Mouse (Mus musculus) right cerebral cortex, adult 2 months (tissue): ENCODE results near the gene Mdga2.

Experiments used
- DNase-seq, 2 experiments: peaks; one replicate each; pipeline ENCODE4 v3.0.0; 2021 to 2022; ENCODE audit warnings: low spot score in 2 of 2

The Mdga2 gene

DNA sequence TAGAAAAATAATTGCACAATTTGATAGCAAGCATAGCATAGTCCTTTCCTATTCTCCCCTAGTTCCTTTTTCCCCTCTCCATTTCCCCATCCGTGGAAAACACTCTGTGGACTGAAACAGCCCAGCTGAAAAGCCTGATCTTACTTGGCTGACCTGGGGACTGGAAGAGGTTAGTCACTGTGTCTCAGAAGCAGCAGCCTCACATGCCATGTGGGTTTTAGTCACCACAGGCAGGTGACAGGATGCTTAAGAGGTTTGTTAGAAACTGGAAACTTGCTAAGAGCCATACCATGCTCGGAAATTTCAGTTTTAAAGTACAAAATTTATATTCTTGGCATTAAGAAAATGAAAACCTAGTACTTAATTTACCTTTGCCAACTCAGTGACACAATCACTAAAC is 514.9 kb downstream of the Mdga2 start:
- DNase-seq: no peak

DNA sequence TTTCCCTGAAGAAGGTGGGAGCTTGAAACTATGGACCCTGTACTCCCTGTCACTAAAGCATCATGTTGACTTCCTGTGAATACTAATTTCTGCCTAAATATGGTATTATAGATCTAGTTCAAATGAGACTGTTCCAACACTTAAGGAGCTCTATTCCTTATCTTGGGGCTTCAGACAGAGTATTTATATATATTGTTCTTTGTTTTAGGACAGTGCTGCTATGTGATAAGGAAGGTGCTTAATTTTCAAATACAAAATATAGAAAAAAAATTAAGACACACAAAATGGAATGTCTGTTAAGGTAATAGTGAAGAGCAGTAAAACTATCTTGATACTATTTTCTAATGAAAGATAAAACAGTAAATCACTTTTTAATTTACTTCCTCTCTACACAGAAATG is 517.3 kb downstream of the Mdga2 start:
- no peak for DNase-seq

DNA sequence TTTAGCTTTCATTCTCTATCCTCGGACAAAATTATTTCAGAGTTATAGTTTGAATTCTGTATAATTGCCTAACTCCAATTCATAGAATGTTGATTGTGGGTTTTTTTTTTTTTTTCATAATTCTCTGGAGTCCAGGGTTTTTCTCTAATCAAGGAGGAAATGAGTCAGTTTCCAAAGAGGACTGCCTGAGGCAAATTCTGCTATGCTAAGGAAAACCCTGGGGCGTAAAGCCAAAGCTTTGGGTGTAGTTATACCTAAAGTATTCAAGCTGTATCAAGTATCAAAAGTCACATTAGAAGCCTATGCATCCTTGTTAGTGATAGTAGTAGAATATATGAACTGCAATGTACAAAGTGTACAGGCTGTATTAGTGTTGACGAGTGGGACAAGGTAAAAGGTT is 519.6 kb downstream of the Mdga2 start:
- DNase-seq: no peak

DNA sequence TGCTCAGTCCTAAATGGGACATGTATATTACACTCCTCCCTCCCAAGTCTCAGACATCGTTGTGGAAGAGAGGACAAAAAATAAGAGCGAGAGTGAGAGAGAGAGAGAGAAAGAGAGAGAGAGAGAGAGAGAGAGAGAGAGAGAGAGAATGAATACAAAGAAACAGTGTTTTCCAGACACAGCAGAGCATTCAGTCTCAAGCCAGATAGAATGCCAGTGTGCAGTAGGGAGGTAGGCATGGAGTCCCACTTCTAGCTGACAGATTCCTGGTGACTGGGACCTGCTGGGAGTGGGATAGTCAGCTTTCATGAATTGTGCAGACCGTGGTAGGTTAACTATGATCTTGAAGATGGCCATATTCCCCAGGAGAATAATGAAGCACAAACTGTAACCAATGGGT is 542.8 kb downstream of the Mdga2 start:
- DNase-seq: no peak

DNA sequence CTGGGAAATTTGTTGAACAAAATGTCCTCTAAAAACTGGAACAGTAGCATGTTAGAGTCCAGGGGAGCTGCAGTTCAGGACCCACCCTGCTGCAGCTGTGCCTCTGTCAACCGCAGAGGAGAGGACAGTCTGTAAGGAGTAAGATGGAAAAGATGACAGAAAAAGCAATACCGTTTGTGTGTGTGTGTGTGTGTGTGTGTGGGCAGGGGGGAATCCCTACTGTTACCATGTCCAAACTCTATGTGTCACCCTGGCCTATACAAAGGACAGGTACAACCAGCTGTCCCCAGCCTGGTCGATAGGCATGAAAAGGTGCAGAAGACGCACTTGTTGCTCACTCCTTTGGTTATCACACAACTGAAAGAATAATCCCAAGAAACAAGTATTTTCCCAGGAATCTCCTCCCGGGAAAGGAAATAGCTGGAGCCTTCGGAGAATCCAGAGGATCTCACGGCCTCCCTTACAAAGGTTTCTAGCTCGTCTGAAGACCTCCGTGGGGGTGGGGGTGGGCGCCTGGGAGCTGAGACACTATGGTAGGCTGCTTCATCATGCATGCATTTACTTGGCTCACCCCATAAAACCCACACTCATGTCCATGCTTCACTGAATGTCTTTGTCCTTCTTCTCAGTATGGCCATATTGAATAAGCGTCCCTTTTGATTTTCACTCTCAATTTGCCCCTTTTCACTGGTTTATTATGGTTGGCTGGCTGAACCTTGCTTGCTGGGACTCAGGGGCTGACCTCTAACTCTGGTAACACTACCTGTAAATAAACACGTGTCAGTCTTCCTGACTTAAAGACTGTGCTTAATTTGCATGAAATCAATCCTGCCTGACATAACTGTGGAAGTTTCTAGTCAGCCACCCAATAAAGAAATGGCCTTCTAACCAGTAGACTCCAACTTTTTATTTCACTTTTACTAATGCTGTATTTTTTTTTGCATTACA is 573.5 kb downstream of the Mdga2 start:
- DNase-seq: no peak

DNA sequence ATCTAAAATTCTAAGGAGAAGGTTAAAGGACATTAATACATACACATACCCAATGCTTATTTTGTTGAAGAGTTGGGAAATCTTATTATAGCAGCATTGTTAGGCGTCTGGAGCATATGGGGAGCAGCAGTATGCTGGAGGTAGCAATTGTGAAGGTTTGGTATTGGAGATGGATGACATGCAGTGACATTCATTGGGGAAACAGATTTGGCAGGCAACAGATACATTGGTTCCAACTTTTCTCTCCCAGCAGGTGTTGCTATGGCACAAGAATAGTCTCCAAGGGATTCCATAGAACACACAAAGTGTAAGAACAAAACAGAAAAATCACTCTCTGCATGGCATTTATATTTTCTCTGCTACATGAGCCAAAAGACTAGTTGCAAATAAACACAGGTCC is 581.9 kb downstream of the Mdga2 start:
- DNase-seq: peak in 1 of 2 experiments; percentile 28

DNA sequence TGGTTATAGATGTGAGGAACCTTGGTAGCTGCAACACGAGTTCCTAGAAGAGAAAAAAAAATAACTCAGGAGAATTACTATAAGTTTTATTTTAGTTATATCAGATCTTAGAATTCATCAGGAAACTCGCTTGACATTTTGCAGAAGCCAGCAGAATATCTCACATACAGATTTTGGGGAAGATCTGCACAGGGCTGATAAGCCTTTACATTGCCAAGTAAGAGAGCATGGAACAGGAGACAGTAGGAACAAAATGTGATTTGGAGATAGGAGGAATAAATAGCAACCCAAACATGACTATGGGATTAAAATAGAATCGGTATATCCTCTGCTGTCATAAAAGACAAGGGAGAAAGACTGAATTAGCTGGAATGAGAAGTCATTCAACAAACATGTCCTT is 602.4 kb downstream of the Mdga2 start:
- no peak for DNase-seq

DNA sequence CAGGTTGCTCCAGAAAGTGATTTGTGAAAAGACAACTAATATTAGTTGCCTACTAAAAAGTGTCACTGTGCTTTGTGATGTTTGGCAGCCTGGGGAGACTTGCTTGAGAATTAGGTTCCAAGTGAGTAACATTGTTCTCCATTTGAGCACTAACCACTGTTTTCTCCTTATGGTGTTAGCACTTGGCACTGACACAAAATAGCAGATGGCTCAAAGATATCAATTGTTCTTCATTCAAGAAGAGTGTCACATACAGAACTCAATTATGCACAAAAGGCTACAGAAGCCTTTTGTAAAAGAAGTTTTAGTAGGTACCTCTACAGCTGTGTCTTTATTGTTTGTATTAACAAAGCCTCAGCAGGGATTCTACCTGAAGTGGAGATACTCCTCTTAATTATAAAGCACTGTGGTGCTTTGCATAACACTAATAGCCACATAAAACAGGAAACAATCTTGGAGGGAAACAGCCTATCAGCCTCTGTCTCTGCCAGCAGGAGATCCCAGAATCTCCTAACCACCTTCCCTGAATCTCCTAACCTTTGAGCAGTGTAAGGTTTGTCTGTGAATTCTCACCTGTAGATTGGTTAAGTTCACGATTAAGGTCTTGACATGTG is 630.6 kb downstream of the Mdga2 start:
- no peak for DNase-seq

DNA sequence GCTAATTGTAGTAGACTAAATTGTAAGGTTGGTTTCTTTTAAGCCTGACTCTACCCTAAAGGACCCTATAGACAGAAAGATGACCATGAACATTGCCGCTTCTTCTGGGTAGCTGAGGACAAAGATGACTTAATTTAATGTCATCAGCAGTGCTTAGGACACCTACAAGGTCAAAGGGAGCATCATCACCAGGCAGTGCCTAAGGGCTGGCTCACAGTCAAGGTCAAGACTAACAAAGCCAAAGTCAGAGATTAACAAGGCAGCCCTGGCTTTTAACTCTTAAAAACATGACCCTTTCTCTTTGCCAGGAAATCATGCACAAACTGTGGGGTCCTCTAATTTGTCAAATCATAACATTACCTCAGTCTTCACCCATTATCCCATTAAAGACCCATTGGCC is 657.0 kb downstream of the Mdga2 start:
- DNase-seq: no peak

DNA sequence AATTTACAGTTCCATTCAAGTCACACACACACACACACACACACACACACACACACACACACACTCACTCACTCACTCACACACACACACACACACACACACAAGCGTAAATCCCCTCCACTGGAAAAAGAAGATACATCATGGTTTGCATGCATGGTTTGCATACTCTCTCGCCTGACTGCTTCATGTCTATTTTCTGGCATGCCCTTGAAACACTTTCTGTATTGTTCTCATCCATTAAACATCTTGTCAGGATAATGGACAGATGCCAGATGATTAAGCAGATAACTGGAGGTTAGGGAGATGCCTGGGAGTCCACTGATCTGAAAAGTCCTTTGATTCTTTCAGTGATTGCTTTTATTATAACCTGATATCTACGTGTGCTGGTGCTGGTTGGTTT is 665.5 kb downstream of the Mdga2 start:
- no peak for DNase-seq

DNA sequence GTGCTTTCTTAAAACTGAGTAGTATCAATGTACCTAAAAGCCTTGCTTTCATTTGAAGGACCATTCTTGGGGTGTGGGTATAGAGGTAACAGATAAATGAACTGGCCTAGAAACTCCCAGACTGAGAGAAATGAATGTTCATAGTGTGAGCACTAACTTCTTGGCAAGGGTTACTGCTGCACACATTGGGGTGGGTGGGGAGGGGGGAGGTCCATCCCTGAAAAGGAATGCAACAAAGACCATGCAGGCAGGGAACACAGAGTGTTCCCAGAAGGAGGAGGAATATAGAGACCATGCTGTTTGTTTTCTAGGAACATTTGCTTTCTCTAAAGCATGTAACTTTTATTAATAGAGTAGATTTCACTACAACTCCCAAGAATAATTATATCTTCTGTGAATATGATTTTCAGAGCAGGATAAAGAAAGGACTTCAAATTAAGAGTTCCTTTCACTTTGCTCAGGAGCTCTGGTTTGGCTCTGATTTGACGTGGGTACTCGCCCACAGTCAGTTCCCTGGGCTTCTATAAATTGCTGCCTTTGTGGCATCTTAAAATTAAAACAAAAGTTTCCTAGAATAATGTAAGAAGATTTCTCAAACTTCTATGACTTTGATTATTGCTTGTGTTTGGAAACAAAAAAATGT is 666.0 kb downstream of the Mdga2 start:
- DNase-seq: peak; percentile 16 to 22

DNA sequence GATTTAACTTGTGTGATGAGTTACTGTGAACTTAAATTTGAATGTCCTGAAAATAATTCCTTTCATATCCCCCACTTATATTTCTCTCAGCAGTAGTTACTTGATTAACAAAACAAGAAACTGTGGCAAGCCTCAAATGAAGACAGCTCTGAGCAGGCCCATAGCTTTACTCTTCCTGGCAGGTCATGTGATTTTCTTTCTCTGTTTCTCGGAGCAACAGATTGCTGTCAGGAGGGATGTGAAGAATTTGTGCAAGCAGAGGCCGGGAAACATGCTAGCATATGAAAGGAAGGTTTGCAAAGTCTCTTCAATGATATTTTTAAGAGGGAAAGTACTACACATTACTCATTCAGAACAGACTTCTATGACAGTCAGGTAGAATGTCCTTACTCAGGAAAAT is 697.4 kb downstream of the Mdga2 start:
- no peak for DNase-seq

DNA sequence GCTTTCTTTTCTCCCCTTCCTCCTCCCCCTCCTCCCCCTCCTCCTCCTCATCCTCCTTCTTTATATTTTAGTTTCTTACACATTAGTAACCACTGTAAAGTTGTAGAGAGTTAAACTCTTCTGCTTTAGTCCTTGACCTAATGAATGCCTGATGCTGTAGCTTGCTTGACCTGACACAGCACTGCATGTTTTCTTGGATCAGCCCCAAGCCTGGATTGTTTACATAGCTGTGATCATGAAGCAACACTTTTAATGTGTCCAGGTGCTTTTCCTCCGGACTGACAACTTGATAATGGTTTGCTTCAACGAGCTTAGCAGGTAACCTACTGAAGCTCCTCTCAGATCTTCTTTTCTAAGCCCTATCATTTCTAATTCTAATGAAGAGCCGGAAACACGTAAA is 723.1 kb downstream of the Mdga2 start:
- DNase-seq: no peak

DNA sequence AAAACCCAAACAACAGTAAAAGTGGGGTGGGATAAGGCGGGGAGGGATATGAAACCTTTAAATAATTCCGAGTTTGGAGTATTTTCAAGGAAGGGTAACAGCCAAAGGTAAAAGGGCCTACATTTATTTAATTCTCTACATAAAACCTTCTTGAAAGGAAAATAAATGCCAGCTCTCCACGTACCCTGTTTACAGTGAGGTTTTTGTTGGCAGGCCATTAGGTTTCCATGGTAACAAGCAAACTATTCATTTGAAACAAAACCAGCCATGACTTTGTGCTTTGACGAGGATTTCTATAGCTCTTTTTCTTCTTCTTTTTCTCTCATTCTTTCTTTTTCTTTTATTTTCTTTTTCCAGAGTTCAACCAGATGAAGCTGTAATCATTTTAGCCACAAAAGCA is 751.5 kb downstream of the Mdga2 start:
- DNase-seq: peak in 1 of 2 experiments; percentile 8

DNA sequence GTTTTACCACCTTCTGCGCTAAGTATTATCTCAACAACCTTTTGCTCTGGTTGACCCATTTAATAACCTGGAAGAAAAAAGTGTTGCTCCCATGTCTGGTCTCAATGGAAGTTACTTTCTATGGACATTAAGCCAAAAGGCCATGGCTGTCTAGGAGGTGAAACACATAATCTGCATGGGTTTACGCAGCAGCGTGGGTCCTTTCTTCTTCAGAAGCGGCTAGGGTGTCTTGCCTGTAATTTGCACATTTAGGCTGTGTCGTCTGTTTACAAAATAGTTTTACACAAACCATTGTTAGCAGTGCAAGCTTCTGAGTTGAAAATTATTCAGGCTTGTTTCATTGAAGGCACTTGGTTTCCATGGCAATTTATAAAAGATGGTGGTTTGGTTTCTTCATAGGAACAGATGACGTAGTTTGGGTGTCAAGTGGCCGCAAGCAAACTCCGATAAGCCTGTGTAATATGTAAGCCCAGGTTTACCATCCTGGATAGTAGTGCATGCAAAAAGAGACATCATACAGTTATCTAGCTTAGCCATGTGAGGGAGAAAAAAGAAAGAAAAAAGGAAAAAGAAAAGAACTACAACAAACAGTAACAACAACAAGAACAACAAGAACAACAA is 752.0 kb downstream of the Mdga2 start:
- DNase-seq: no peak

DNA sequence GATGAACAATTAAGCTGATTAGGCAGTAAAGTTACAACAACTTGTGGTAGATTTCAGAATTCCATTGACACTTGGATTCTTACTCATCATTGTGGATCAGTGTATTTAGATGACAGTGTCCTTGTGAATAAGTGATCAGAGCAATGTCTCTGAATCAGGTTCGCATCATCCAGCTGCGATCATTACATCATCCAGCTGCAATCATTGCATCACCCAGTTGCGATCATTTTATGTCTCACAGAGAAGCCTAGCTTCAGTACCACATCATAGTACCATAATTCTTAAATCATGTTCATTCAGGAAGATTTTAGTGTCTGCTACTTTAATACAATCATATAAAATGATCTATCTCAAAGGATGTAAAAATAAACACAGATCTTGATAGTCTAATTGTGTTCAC is 756.8 kb downstream of the Mdga2 start:
- DNase-seq: no peak

DNA sequence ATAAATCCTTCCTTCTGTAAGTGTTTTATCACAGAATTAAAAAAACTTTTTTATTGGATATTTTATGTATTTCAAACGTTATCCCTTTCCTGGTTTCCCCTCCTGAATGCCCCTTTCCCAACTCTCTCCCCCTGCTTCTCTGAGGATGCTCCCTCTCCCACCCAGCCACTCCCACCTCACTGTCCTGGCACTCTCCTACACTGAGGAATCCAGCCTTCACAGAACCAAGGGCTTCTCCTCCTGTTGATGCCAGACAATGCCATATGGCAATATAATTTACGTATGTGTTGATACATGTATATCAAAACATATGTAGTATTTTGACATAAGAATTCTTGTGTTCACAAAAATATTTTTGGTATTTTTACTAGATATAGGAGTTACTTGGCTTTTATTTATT is 779.0 kb downstream of the Mdga2 start:
- no peak for DNase-seq
